Mouse (Mus musculus): ENCODE measurements at regions not wholly inside any gene's neighbourhood (a gene's known extent, or its start where the extent isn't known, plus 50 kb on each side); places are given as distances from the start of the nearest gene placed in this dataset.
"Not testable (repeated sequence)": the region's sequence is repeated elsewhere in the genome, so short reads cannot be mapped to it uniquely, and the experiment has no call there.

GRCm38 (mm10) chr19:19347017-19347416 lies 236.0 kb upstream of the Rorb start:
- peak; percentile 50 for DNase-seq (ENCODE audit: low read depth, low spot score)

GRCm38 (mm10) chr19:19344426-19344811 lies 233.4 kb upstream of the Rorb start:
- DNase-seq (ENCODE audit: low read depth, low spot score): no peak

GRCm38 (mm10) chr19:19343702-19344425 lies 232.9 kb upstream of the Rorb start:
- DNase-seq (ENCODE audit: low read depth, low spot score): no peak

- DNase-seq (ENCODE audit: low read depth, low spot score): not testable (repeated sequence)
These were observed 196.1 kb upstream of the Rorb start for GRCm38 (mm10) chr19:19307142-19307541.

GRCm38 (mm10) chr19:19306476-19307131 lies 195.6 kb upstream of the Rorb start:
- DNase-seq (ENCODE audit: low read depth, low spot score): no peak

- not testable (repeated sequence) for DNase-seq (ENCODE audit: low read depth, low spot score)
These were observed 174.9 kb upstream of the Rorb start for GRCm38 (mm10) chr19:19285864-19286263.

- DNase-seq (ENCODE audit: low read depth, low spot score): peak; percentile 79
These were observed 136.0 kb upstream of the Rorb start for GRCm38 (mm10) chr19:19246837-19247560.

GRCm38 (mm10) chr19:19229305-19229994 lies 118.5 kb upstream of the Rorb start:
- no peak for DNase-seq (ENCODE audit: low read depth, low spot score)

- no peak for DNase-seq (ENCODE audit: low read depth, low spot score)
These were observed 109.8 kb upstream of the Rorb start for GRCm38 (mm10) chr19:19220826-19221225.

GRCm38 (mm10) chr19:19219352-19219751 lies 108.4 kb upstream of the Rorb start:
- peak; percentile 19 for DNase-seq (ENCODE audit: low read depth, low spot score)

- no peak for DNase-seq (ENCODE audit: low read depth, low spot score)
These were observed 107.7 kb upstream of the Rorb start for GRCm38 (mm10) chr19:19218700-19219099.

- DNase-seq (ENCODE audit: low read depth, low spot score): no peak
These were observed 88.5 kb upstream of the Rorb start for GRCm38 (mm10) chr19:19199534-19199933.

GRCm38 (mm10) chr19:19198780-19199179 lies 87.8 kb upstream of the Rorb start:
- DNase-seq (ENCODE audit: low read depth, low spot score): no peak

GRCm38 (mm10) chr19:19194728-19195127 lies 83.7 kb upstream of the Rorb start:
- DNase-seq (ENCODE audit: low read depth, low spot score): no peak

- no peak for DNase-seq (ENCODE audit: low read depth, low spot score)
These were observed 83.3 kb upstream of the Rorb start for GRCm38 (mm10) chr19:19194306-19194705.

- DNase-seq (ENCODE audit: low read depth, low spot score): no peak
These were observed 61.8 kb upstream of the Rorb start for GRCm38 (mm10) chr19:19172767-19173166.

- no peak for DNase-seq (ENCODE audit: low read depth, low spot score)
These were observed 59.8 kb upstream of the Rorb start for GRCm38 (mm10) chr19:19170807-19171206.
